Mouse (Mus musculus): ENCODE results near the gene Cbll1. TPM values are rescaled to one million over a fixed set of nuclear protein-coding genes. Genes with fewer than 3 reads are reported as not detected.
A peak's percentile ranks its signal among the peaks of the same experiment; 100 is the strongest.
"Not testable (repeated sequence)": the region's sequence is repeated elsewhere in the genome, so short reads cannot be mapped to it uniquely, and the experiment has no call there.

Cbll1 gene
- polyA plus RNA-seq, 1 experiment from 2014 or later: 12.9 TPM

DNA sequence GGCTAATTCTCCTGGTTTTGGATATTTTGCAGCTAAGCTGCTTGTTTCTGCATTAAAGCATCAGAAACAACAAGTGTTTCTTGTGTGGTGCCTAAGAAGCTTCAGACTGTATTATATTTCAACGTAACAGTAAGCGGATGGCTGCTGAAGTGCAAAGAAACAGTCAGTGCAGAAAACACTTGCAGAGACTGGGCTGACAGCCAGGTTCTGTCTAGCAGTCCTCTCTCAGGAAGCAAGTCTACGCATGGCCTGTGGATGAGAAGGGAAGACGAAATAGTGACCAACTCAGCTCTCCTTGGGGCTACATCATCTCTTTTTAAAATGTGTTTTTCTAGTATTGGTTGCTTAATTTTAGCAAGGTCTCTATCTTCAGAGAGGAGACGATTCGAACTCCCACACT is 20.7 kb upstream of the Cbll1 start:
- H3K27me3 ChIP-seq: no peaks in the 10 kb centered on the region
- no peak overlapping the region for H3K27ac ChIP-seq (replicated peaks)
- 0 out of 2 replicates have a peak, but pooled peaks cover 3% of the 10 kb centered on the region for H3K4me1 ChIP-seq
- H3K4me2 ChIP-seq (replicated peaks): no peak overlapping the region
- H3K9me3 ChIP-seq: no peaks in the 10 kb centered on the region
- ATAC-seq (replicated peaks): no peak
- 64% methylated on average over 6 of the region's 6 CpGs for WGBS
- no peaks in the 10 kb centered on the region for H3K36me3 ChIP-seq
- H3K9ac ChIP-seq (replicated peaks): no peak overlapping the region
- no peak overlapping the region for H3K4me3 ChIP-seq

DNA sequence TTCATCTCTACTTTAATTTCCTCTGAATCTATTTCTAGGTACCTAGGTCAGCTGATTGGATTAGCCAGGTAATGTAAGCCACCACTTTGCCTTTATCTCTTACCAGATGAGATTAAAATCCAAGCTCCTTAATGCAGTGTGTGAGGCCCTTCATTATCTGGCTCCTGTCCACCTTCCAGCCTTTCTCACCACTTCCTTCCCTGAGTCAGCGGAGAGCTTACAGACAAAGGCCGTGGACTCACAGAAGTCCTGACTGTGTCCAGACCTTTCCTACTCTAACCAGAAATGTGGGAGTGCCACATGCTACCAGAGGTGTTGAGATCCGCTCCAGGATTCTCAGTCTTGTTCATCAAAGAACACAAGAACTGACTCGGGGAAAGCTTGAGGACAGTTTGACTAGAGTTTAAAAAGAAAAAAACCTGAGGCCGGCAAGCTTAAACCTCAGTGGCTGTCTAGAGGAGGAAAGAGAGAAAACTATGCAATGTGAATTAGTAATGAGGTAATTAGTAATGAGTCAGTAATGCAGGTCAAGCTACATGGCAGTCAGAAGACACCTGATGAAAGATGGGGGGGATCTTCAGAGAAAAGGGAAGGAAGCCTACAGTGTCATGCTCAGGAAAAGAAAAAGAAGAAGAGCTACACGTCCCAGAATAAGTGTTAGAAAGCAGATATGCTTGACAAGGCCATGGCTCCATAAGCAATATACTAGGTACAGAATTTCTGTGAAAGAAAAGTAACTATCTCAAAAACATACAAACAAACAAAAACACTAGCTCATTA is 14.5 kb upstream of the Cbll1 start:
- H3K27ac ChIP-seq (replicated peaks): no peak overlapping the region
- H3K36me3 ChIP-seq: no peaks in the 10 kb centered on the region
- H3K9ac ChIP-seq (replicated peaks): no peak overlapping the region
- H3K9me3 ChIP-seq: no peaks in the 10 kb centered on the region
- no peak for ATAC-seq (replicated peaks)
- H3K4me3 ChIP-seq: no peak overlapping the region
- no peaks in the 10 kb centered on the region for H3K4me1 ChIP-seq
- 72% methylated on average over 6 of the region's 6 CpGs for WGBS
- no peaks in the 10 kb centered on the region for H3K27me3 ChIP-seq
- H3K4me2 ChIP-seq (replicated peaks): no peak overlapping the region

DNA sequence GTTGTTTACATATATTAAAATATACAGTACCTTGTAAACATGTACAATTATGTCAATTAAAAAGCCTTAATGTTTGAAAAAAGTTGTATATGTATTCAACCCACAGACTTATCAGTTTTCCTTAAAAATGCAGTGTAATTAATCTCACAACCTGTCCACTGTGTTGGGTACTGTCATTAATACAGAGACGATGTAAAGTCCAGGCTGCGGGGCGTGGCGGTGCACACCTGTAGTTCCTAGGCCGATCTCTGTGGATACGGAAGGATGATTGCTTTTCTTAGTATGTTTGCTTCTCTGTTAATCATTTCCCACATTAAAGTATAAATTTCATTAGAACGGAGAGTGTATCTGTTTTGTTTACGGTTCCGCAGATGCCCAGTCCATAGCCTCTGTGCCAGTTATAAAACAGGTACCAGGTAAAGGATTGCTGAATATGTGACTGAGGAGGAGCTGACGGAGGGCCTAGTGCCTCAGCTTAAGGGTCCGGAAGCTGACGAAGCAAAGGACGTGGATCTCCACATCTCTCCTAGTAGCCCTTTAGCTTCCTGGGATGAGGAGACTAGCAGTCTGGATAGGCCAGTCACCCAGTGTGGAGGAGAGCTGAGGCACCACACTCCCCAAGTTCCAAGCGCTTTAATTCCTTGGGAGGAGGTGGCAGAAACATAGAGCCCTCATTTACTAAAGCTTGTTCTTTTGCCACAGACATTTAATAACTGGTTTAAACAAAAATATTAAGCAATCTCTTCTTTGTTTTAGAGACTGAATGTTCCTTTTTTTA is 13.4 kb upstream of the Cbll1 start:
- WGBS: 90% methylated on average over 14 of the region's 14 CpGs
- no peaks in the 10 kb centered on the region for H3K9me3 ChIP-seq
- H3K27ac ChIP-seq (replicated peaks): no peak overlapping the region
- H3K4me3 ChIP-seq: no peak overlapping the region
- H3K4me1 ChIP-seq: no peaks in the 10 kb centered on the region
- H3K4me2 ChIP-seq (replicated peaks): no peak overlapping the region
- H3K36me3 ChIP-seq: no peaks in the 10 kb centered on the region
- no peak overlapping the region for H3K9ac ChIP-seq (replicated peaks)
- no peak for ATAC-seq (replicated peaks)
- H3K27me3 ChIP-seq: no peaks in the 10 kb centered on the region

DNA sequence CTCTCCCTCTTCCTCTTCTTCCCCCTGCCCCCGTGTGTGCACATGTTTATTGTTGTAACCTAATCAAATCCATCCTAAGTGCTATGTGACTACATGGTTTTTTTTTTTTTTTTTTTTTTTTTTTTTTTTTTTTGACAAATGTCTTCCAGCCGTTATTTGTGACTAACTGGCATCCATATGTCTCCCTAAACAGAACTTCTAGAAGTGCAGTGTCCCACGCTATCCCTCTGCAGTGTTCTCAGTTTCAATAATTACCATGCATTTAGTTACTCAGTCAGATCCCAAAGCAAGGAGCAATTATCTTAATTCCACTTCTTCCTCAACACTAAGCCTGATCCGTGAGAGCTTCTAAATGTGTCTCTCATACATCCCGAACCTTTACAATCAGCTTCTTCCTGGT is 11.8 kb upstream of the Cbll1 start:
- 59% methylated on average over 4 of the region's 5 CpGs for WGBS
- no peak overlapping the region for H3K4me3 ChIP-seq
- H3K27ac ChIP-seq (replicated peaks): no peak overlapping the region

DNA sequence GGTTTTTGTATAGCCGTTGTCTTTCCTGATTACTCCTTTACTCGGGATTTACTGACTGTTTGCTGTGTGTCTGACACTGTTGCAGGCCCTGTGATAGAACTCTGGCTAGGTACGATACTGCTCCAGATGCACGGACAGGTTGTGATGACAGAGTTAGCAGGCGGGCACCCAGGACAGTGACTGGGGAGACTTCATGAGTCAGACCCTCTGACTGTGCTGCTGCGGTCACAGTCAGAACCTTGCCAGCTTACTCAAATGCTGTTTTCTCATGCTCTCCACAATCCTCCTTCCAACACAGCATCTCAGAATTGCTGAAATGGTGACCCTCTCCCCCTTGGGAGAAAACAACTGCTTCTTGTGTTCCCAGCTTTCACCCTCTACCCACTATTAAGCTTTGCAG is 9.1 kb upstream of the Cbll1 start:
- Histone ChIP-seq H3K9me3 (no peaks in the 10 kb centered on the region), H3K36me3 (no peaks in the 10 kb centered on the region), H3K9ac (replicated peaks) (no peak overlapping the region), H3K4me3 (no peak overlapping the region), H3K4me2 (replicated peaks) (no peak overlapping the region), H3K27me3 (no peaks in the 10 kb centered on the region), H3K4me1 (no peaks in the 10 kb centered on the region), H3K27ac (replicated peaks) (no peak overlapping the region)
- 80% methylated on average over 6 of the region's 6 CpGs for WGBS
- no peak for ATAC-seq (replicated peaks)

More for the DNA sequence above, 11.8 kb upstream of the Cbll1 start:
- Histone ChIP-seq H3K4me2 (replicated peaks) (no peak overlapping the region), H3K4me1 (no peaks in the 10 kb centered on the region), H3K27me3 (no peaks in the 10 kb centered on the region), H3K9me3 (no peaks in the 10 kb centered on the region), H3K36me3 (no peaks in the 10 kb centered on the region), H3K9ac (replicated peaks) (no peak overlapping the region)
- ATAC-seq (replicated peaks): no peak

DNA sequence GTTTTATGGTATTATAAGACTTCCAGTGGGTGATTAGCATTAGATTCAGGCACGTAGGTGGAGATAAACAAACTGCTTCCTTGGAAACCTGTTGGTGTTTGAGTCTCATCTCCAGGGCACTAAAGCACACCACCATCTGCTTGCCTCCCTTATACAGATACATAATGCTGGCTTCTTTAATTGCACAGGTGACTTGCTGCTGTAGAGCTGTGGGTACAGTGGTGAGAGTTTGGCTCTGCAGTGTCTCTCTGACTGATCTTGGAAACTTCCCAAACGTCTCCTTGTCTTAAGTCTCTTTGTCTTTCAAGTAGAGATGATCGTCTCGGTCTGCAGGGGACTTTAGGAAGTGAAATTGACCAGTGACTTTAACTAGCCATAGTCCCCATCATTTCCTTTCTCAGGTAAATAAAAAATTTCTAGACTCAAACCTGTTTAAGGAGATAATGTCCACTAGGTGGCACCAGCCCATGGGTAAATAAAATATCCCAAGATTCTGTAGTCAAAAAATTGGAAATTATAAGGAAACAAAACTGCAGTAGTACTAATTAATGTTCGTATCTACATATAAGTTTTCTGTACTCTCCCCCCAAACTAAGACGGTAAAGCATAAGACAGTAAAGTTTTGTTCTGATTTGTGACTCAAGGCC is 8.4 kb upstream of the Cbll1 start:
- Histone ChIP-seq H3K9ac (replicated peaks) (no peak overlapping the region), H3K27ac (replicated peaks) (no peak overlapping the region), H3K4me1 (no peaks in the 10 kb centered on the region), H3K36me3 (no peaks in the 10 kb centered on the region), H3K4me2 (replicated peaks) (no peak overlapping the region), H3K4me3 (no peak overlapping the region), H3K27me3 (no peaks in the 10 kb centered on the region), H3K9me3 (no peaks in the 10 kb centered on the region)
- 44% methylated on average over 6 of the region's 6 CpGs for WGBS
- ATAC-seq (replicated peaks): 0 out of 2 replicates have a peak, but pooled peaks have one; percentile 32

DNA sequence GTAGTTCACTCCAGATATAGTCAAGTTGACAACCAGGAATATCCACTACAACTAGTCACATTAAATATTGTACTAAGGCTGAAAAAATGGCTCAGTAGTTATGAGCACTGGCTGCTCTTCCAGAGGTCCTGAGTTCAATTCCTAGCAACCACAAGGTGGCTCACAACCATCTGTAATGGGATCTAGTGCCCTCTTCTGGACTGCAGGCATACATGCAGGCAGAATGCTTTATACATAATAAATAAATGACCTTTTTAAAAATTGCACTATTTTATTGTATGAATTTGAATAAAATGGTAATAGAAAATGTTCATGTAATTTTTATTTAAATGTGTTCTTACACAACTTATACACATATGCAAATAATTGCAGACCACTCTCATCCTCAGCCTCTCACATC is 3.8 kb upstream of the Cbll1 start:
- Histone ChIP-seq H3K27me3 (no peaks in the 10 kb centered on the region), H3K4me2 (replicated peaks) (no peak overlapping the region), H3K27ac (replicated peaks) (no peak overlapping the region), H3K4me3 (no peak overlapping the region), H3K9me3 (no peaks in the 10 kb centered on the region), H3K9ac (replicated peaks) (no peak overlapping the region), H3K4me1 (peaks cover 13% of the 10 kb centered on the region), H3K36me3 (no peaks in the 10 kb centered on the region)
- no peak for ATAC-seq (replicated peaks)

DNA sequence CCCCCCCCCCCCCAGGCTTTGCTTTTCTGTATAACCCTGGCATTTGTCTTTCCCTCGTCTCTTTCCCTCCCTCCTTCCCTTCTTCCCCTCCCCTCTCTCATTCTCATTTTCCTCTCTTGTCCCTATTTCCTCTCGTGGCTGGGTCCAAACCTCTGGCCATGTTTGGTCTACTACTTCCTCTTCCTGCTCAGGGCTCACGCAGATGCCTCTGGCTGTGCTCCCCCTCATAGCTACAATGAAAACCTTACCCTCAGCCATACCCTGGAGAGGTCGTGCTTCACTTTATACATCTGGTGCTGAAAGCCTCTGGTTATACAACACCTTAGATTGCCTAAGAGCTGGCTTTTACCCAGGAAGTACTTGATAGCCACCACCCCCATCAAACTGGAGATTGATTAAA is 1.9 kb upstream of the Cbll1 start:
- no peaks in the 10 kb centered on the region for H3K9me3 ChIP-seq
- 74% methylated on average over 4 of the region's 4 CpGs for WGBS

DNA sequence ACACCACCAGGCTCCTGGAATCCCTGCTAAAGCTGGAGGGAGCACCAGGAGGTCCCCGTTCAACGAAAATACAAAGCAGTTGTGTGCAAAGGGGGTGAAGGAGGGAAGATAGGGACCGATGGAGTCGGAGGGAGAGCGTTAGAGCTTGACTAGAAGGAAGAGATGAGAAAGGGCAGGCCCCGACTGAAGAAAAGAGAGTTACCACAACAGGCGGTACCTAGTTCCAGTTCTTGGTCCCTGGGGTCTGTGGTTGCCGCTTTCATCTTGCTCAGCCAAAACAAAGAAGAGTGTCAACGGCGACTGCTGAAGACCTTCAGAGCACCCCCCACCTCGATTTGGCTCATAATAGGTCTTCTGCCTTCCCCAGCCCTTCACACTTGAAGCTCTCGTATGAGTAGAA is 780 bp upstream of the Cbll1 start:
- H3K4me1 ChIP-seq: peaks cover 24% of the 10 kb centered on the region
- peak overlapping the region; percentile 94 for H3K9ac ChIP-seq (replicated peaks)
- ATAC-seq (replicated peaks): no peak
- peak overlapping the region; percentile 95 for H3K27ac ChIP-seq (replicated peaks)
- no peaks in the 10 kb centered on the region for H3K9me3 ChIP-seq
- H3K4me3 ChIP-seq: peak overlapping the region; percentile 96
- H3K27me3 ChIP-seq: no peaks in the 10 kb centered on the region
- H3K4me2 ChIP-seq (replicated peaks): peak overlapping the region; percentile 89
- WGBS: 2% methylated on average over 12 of the region's 12 CpGs
- H3K36me3 ChIP-seq: no peaks in the 10 kb centered on the region

More for the DNA sequence above, 1.9 kb upstream of the Cbll1 start:
- H3K27ac ChIP-seq (replicated peaks): no peak overlapping the region
- peaks cover 22% of the 10 kb centered on the region for H3K4me1 ChIP-seq
- H3K36me3 ChIP-seq: no peaks in the 10 kb centered on the region
- H3K4me2 ChIP-seq (replicated peaks): no peak overlapping the region
- no peaks in the 10 kb centered on the region for H3K27me3 ChIP-seq
- no peak overlapping the region for H3K4me3 ChIP-seq
- H3K9ac ChIP-seq (replicated peaks): no peak overlapping the region
- ATAC-seq (replicated peaks): no peak

DNA sequence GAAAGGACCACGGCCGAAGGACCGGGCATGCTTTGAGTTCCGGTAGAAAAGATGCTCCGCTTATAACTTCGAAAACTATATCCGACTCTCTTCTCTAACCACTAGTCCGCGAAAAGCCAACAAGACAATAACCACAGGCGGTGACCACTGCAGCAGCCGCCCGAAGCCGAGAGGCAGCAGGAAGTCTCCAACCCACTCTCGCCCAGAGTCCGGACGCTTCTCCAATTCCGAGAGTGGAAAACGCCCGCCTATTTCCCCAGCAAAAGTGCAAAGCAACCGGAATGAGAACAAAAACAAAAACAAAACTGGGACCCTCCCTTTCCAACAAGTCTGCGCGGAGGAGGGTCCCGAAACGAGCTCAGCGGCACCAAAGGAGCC is 491 bp downstream of the Cbll1 start:
- H3K9ac ChIP-seq (replicated peaks): peak overlapping the region; percentile 94
- H3K4me1 ChIP-seq: peaks cover 24% of the 10 kb centered on the region
- no peaks in the 10 kb centered on the region for H3K27me3 ChIP-seq
- H3K9me3 ChIP-seq: no peaks in the 10 kb centered on the region
- 1% methylated on average over 25 of the region's 25 CpGs for WGBS
- ATAC-seq (replicated peaks): no peak
- H3K36me3 ChIP-seq: peaks cover 6% of the 10 kb centered on the region
- peak overlapping the region; percentile 95 for H3K27ac ChIP-seq (replicated peaks)
- H3K4me2 ChIP-seq (replicated peaks): peak overlapping the region; percentile 81
- peak overlapping the region; percentile 96 for H3K4me3 ChIP-seq

DNA sequence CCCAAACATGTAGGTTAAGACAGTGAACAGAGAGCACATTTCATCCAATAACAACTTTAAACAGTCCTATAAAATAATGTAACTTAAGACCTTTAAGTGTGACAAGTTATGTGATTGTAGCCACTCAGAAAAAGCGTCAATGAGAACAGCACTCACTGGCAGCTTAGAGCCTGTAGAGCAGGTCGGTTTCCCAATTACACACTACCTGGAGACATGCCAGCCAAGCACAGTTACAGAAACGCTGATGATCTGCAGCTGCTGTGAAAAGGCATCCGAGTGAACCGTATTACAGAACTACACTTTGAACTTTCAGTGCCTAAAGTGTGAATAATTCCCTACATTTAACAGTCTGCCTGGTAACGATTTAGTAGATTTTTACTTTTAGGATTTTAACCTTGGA is 13.0 kb downstream of the Cbll1 start:
- no peak overlapping the region for H3K4me3 ChIP-seq
- H3K4me1 ChIP-seq: no peaks in the 10 kb centered on the region
- WGBS: 59% methylated on average over 6 of the region's 6 CpGs
- H3K4me2 ChIP-seq (replicated peaks): no peak overlapping the region
- no peaks in the 10 kb centered on the region for H3K9me3 ChIP-seq
- no peak overlapping the region for H3K9ac ChIP-seq (replicated peaks)
- H3K27me3 ChIP-seq: no peaks in the 10 kb centered on the region
- no peak for ATAC-seq (replicated peaks)
- no peak overlapping the region for H3K27ac ChIP-seq (replicated peaks)
- H3K36me3 ChIP-seq: peaks cover 40% of the 10 kb centered on the region

DNA sequence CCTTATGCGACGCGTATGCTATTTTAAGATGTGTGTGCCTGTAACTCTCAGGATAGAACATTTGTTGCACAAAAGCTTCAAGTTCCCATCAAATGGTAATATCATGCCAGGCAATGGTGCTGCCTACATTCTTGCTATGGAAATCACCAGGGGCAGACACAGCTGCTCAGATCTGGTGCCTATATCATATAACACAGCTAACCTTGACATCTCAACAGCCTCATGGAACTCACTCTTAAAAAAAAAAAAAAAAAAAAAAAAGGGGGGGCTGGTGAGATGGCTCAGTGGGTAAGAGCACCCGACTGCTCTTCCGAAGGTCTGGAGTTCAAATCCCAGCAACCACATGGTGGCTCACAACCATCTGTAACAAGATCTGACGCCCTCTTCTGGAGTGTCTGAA is 21.2 kb downstream of the Cbll1 start:
- H3K9ac ChIP-seq (replicated peaks); H3K27me3 ChIP-seq; H3K36me3 ChIP-seq; H3K4me3 ChIP-seq; H3K4me2 ChIP-seq (replicated peaks); H3K27ac ChIP-seq (replicated peaks); H3K9me3 ChIP-seq; H3K4me1 ChIP-seq; ATAC-seq (replicated peaks): not testable (repeated sequence)
- WGBS: 91% methylated on average over 4 of the region's 6 CpGs
